Mouse (Mus musculus): ENCODE measurements around the gene Stn1.

Stn1 gene

GRCm38 (mm10) chr19:47542441-47542840, 5.1 kb upstream of the Stn1 start:
- no peak for DNase-seq

- peak; percentile 46 to 61 for DNase-seq
Observed at GRCm38 (mm10) chr19:47538801-47539200, 1.5 kb upstream of the Stn1 start.

- DNase-seq, result no peak
Observed at GRCm38 (mm10) chr19:47537879-47538278, 572 bp upstream of the Stn1 start.

GRCm38 (mm10) chr19:47536521-47537299, 597 bp downstream of the Stn1 start:
- DNase-seq, result peak; percentile 97 to 99

GRCm38 (mm10) chr19:47534131-47534530, 3.2 kb downstream of the Stn1 start:
- no peak for DNase-seq

- no peak for DNase-seq
Observed at GRCm38 (mm10) chr19:47532449-47532848, 4.9 kb downstream of the Stn1 start.

GRCm38 (mm10) chr19:47531309-47531708, 6.0 kb downstream of the Stn1 start:
- DNase-seq, result no peak

GRCm38 (mm10) chr19:47526239-47526986, 10.9 kb downstream of the Stn1 start:
- DNase-seq, result no peak

GRCm38 (mm10) chr19:47524905-47525304, 12.4 kb downstream of the Stn1 start:
- DNase-seq, result no peak

GRCm38 (mm10) chr19:47521403-47521802, 15.9 kb downstream of the Stn1 start:
- DNase-seq, result no peak

GRCm38 (mm10) chr19:47519163-47519893, 18.0 kb downstream of the Stn1 start:
- DNase-seq, result no peak

GRCm38 (mm10) chr19:47518475-47519162, 18.7 kb downstream of the Stn1 start:
- DNase-seq, result no peak

- DNase-seq, result no peak
Observed at GRCm38 (mm10) chr19:47517570-47517969, 19.7 kb downstream of the Stn1 start.

- DNase-seq, result no peak
Observed at GRCm38 (mm10) chr19:47516879-47517278, 20.4 kb downstream of the Stn1 start.

- no peak for DNase-seq
Observed at GRCm38 (mm10) chr19:47515091-47515490, 22.2 kb downstream of the Stn1 start.

- no peak for DNase-seq
Observed at GRCm38 (mm10) chr19:47513618-47513897, 23.7 kb downstream of the Stn1 start.

GRCm38 (mm10) chr19:47512794-47513617, 24.3 kb downstream of the Stn1 start:
- no peak for DNase-seq

- DNase-seq, result no peak
Observed at GRCm38 (mm10) chr19:47511958-47512357, 25.3 kb downstream of the Stn1 start.

GRCm38 (mm10) chr19:47511294-47511675, 26.0 kb downstream of the Stn1 start:
- no peak for DNase-seq

GRCm38 (mm10) chr19:47510473-47511293, 26.6 kb downstream of the Stn1 start:
- DNase-seq, result peak in 1 of 2 experiments; percentile 23

GRCm38 (mm10) chr19:47510135-47510472, 27.2 kb downstream of the Stn1 start:
- no peak for DNase-seq

Data from spleen, adult 18-20 months (tissue).